Mouse (Mus musculus) heart, adult 2 months (tissue): ENCODE results near the gene Cpne9.

Source experiments
- EP300 ChIP-seq: fragments of 200-500 bp; IDR thresholded peaks from 2 replicates; pipeline ENCODE4 v1.6.1; 2011; ENCODE audit warnings: low read depth, low read length, control low read depth; ENCODE audit not compliant: insufficient read depth
- POLR2A ChIP-seq: fragments of 200-500 bp; IDR thresholded peaks from 2 replicates; pipeline ENCODE4 v1.6.1; 2011; ENCODE audit warnings: mild to moderate bottlenecking, low read depth, low read length, control low read depth; ENCODE audit not compliant: insufficient read depth

- TF ChIP-seq POLR2A (no peak), EP300 (no peak)
Measured at GRCm38 (mm10) chr6:113250786-113251185, 31.3 kb upstream of the Cpne9 start.
